Mouse (Mus musculus): ENCODE data around the gene Stk39.

- TF ChIP-seq POLR2A (IDR thresholded peaks at IDR 0.05; ENCODE audit: borderline replicate concordance, extremely low read depth, low read depth, low read length) (no peak), CTCF (IDR thresholded peaks at IDR 0.05; ENCODE audit: insufficient read depth, low read length) (no peak)
These were observed 7.6 kb downstream of the Stk39 start for GRCm38 (mm10) chr2:68464456-68464855.

All from lung, adult 2 months (tissue).